In the genomic region with DNA sequence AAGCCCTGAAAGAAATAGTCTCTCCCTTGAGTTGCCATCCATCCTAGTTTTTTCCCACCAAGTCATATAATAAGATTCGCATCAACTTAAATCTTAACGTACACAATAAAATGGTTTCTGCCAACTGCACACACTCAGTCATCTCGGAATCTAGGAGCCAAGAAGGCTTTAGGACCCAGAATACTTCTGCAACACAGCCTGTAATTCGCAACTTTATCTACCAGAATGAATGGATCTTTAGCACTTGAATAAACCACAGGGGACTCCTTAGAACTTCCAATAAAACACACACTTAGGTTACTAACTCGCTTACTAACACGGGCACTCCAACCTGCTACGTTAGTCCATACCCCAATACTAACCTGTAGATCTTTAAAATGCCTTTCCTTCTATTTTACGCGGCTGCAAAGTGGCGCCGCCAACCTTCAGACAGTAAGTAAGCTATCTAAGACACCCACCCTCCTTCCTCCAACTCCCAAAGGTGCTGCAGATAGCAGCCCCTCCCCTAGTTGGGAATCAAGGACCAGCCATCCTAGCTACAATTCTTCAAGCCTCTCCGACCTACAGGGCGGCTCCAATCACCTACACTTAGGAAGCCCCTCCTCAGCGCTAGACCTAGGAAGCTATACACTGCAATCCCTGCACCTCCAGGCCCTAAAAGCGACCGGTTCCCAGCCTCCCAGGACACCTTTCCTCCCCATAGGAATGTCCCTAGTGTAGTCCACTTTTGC, we compare ENCODE assay signal across 7 mouse cellular contexts. TPM values are rescaled to one million over a fixed set of nuclear protein-coding genes. Genes with fewer than 3 reads are reported as not detected.
DNase-seq lines count a peak whose midpoint lies in the region; ATAC-seq lines count a peak whose summit lies in the region.

No protein-coding gene starts in this region.

- H3K27ac ChIP-seq in lung, embryonic 15.5 days = peak overlapping the region; percentile 92
- H3K27ac ChIP-seq in intestine, embryonic 15.5 days = peak overlapping the region; percentile 90

- peak; percentile 72 for ATAC-seq in lung, embryonic 15.5 days (ENCODE audit: borderline replicate concordance, extremely low read depth, low FRiP score, low TSS enrichment)
- ATAC-seq in erythroid progenitor cell, adult 5-6 weeks (replicated peaks; ENCODE audit: low FRiP score, poor library complexity, severe bottlenecking) = peak; percentile 56
- ATAC-seq in intestine, embryonic 15.5 days = peak; percentile 76
- peak; percentile 41 for ATAC-seq in megakaryocyte progenitor cell, adult 5-6 weeks (replicated peaks; ENCODE audit: poor library complexity)

- H3K4me1 ChIP-seq in lung, embryonic 15.5 days = peaks cover 10% of the 10 kb centered on the region
- 0 out of 2 replicates have a peak, but pooled peaks cover 9% of the 10 kb centered on the region for H3K4me1 ChIP-seq in intestine, embryonic 15.5 days (replicated peaks)

- H3K4me3 ChIP-seq in lung, embryonic 15.5 days = peak overlapping the region; percentile 82
- H3K4me3 ChIP-seq in intestine, embryonic 15.5 days (replicated peaks) = peak overlapping the region; percentile 90

- peak overlapping the region; percentile 63 for H3K4me2 ChIP-seq in lung, embryonic 15.5 days
- H3K4me2 ChIP-seq in intestine, embryonic 15.5 days (replicated peaks) = peak overlapping the region; percentile 55

- no peaks in the 10 kb centered on the region for H3K9me3 ChIP-seq in lung, embryonic 15.5 days
- H3K9me3 ChIP-seq in intestine, embryonic 15.5 days = no peaks in the 10 kb centered on the region

- WGBS in lung, embryonic 15.5 days = under 1% methylated on average over 16 of the region's 16 CpGs
- under 1% methylated on average over 16 of the region's 16 CpGs for WGBS in intestine, embryonic 15.5 days

- DNase-seq in lung, adult 18-20 months = no peak
- DNase-seq in adipocyte (ENCODE audit: low spot score) = peak; percentile 62
- peak; percentile 40 for DNase-seq in thymus, postnatal 0 days (ENCODE audit: low spot score)

- H3K9ac ChIP-seq in lung, embryonic 15.5 days = peak overlapping the region; percentile 92
- peak overlapping the region; percentile 99 for H3K9ac ChIP-seq in intestine, embryonic 15.5 days

- no peaks in the 10 kb centered on the region for H3K27me3 ChIP-seq in lung, embryonic 15.5 days
- H3K27me3 ChIP-seq in intestine, embryonic 15.5 days (replicated peaks) = no peaks in the 10 kb centered on the region

- H3K36me3 ChIP-seq in lung, embryonic 15.5 days = peaks cover 5% of the 10 kb centered on the region; the same call in 1 of the 2 replicates
- H3K36me3 ChIP-seq in intestine, embryonic 15.5 days = no peaks in the 10 kb centered on the region

RNA-seq across cellular contexts. Expression of gene Cpne1, which starts 1.0 kb away (rescaled TPM):
- polyA plus RNA-seq in lung, embryonic 15.5 days (2015; fragmentation: Nextera tagmentation; extraction: Ambion mirVana) = 75.2 and 76.2 TPM in 2 replicates
- 46.5 and 58.7 TPM in 2 replicates for total RNA-seq in erythroid progenitor cell, adult 5-6 weeks (2015; ENCODE audit: low replicate concordance)
- total RNA-seq in erythroid progenitor cell, adult 5-6 weeks (2017; ENCODE audit: low replicate concordance) = 14.9 and 26.0 TPM in 2 replicates
- 48.0 and 48.9 TPM in 2 replicates for polyA plus RNA-seq in intestine, embryonic 15.5 days (2015; fragmentation: Nextera tagmentation; extraction: Ambion mirVana)
- 36.8 and 39.2 TPM in 2 replicates for total RNA-seq in megakaryocyte progenitor cell, adult 5-6 weeks (2015)
- 22.1 and 26.1 TPM in 2 replicates for total RNA-seq in megakaryocyte progenitor cell, adult 5-6 weeks (2017)
- 65.0 and 76.9 TPM in 2 replicates for polyA plus RNA-seq in thymus, postnatal 0 days (2015; fragmentation: Nextera tagmentation; extraction: Ambion mirVana)

RNA-seq across cellular contexts. Expression of gene Rbm12, which starts 1.0 kb away (rescaled TPM):
- 25.5 and 27.2 TPM in 2 replicates for polyA plus RNA-seq in lung, embryonic 15.5 days (2015; fragmentation: Nextera tagmentation; extraction: Ambion mirVana)
- total RNA-seq in erythroid progenitor cell, adult 5-6 weeks (2015; ENCODE audit: low replicate concordance) = 39.4 and 47.6 TPM in 2 replicates
- total RNA-seq in erythroid progenitor cell, adult 5-6 weeks (2017; ENCODE audit: low replicate concordance) = 12.3 and 18.4 TPM in 2 replicates
- 17.8 and 25.8 TPM in 2 replicates for polyA plus RNA-seq in intestine, embryonic 15.5 days (2015; fragmentation: Nextera tagmentation; extraction: Ambion mirVana)
- total RNA-seq in megakaryocyte progenitor cell, adult 5-6 weeks (2015) = 34.4 and 44.8 TPM in 2 replicates
- 33.6 and 59.0 TPM in 2 replicates for total RNA-seq in megakaryocyte progenitor cell, adult 5-6 weeks (2017)
- polyA plus RNA-seq in thymus, postnatal 0 days (2015; fragmentation: Nextera tagmentation; extraction: Ambion mirVana) = 22.0 and 22.8 TPM in 2 replicates

RNA-seq across cellular contexts. Expression of gene Gm28036, which starts 16.1 kb away (rescaled TPM):
- polyA plus RNA-seq in lung, embryonic 15.5 days (2015; fragmentation: Nextera tagmentation; extraction: Ambion mirVana) = 15.7 and 21.0 TPM in 2 replicates
- 2.5 TPM in 1 of 2 replicates, not detected in the other for total RNA-seq in erythroid progenitor cell, adult 5-6 weeks (2015; ENCODE audit: low replicate concordance)
- total RNA-seq in erythroid progenitor cell, adult 5-6 weeks (2017; ENCODE audit: low replicate concordance) = 11.3 and 23.7 TPM in 2 replicates
- polyA plus RNA-seq in intestine, embryonic 15.5 days (2015; fragmentation: Nextera tagmentation; extraction: Ambion mirVana) = 11.8 and 15.7 TPM in 2 replicates
- total RNA-seq in megakaryocyte progenitor cell, adult 5-6 weeks (2015) = 1.6 and 6.4 TPM in 2 replicates
- total RNA-seq in megakaryocyte progenitor cell, adult 5-6 weeks (2017) = 23.1 and 25.5 TPM in 2 replicates
- polyA plus RNA-seq in thymus, postnatal 0 days (2015; fragmentation: Nextera tagmentation; extraction: Ambion mirVana) = 13.8 and 14.9 TPM in 2 replicates

RNA-seq across cellular contexts. Expression of gene Romo1, which starts 33.0 kb away (rescaled TPM):
- 340 and 373 TPM in 2 replicates for polyA plus RNA-seq in lung, embryonic 15.5 days (2015; fragmentation: Nextera tagmentation; extraction: Ambion mirVana)
- 26.8 and 43.6 TPM in 2 replicates for total RNA-seq in erythroid progenitor cell, adult 5-6 weeks (2015; ENCODE audit: low replicate concordance)
- 4.2 and 16.4 TPM in 2 replicates for total RNA-seq in erythroid progenitor cell, adult 5-6 weeks (2017; ENCODE audit: low replicate concordance)
- polyA plus RNA-seq in intestine, embryonic 15.5 days (2015; fragmentation: Nextera tagmentation; extraction: Ambion mirVana) = 363 and 370 TPM in 2 replicates
- total RNA-seq in megakaryocyte progenitor cell, adult 5-6 weeks (2015) = 104 and 134 TPM in 2 replicates
- total RNA-seq in megakaryocyte progenitor cell, adult 5-6 weeks (2017) = 13.2 and 27.2 TPM in 2 replicates
- 490 and 536 TPM in 2 replicates for polyA plus RNA-seq in thymus, postnatal 0 days (2015; fragmentation: Nextera tagmentation; extraction: Ambion mirVana)

RNA-seq across cellular contexts. Expression of gene Nfs1, which starts 33.2 kb away (rescaled TPM):
- polyA plus RNA-seq in lung, embryonic 15.5 days (2015; fragmentation: Nextera tagmentation; extraction: Ambion mirVana) = 42.5 TPM in 2 replicates
- 56.6 and 86.8 TPM in 2 replicates for total RNA-seq in erythroid progenitor cell, adult 5-6 weeks (2015; ENCODE audit: low replicate concordance)
- total RNA-seq in erythroid progenitor cell, adult 5-6 weeks (2017; ENCODE audit: low replicate concordance) = 20.4 and 21.9 TPM in 2 replicates
- 62.3 and 63.0 TPM in 2 replicates for polyA plus RNA-seq in intestine, embryonic 15.5 days (2015; fragmentation: Nextera tagmentation; extraction: Ambion mirVana)
- total RNA-seq in megakaryocyte progenitor cell, adult 5-6 weeks (2015) = 54.3 and 71.4 TPM in 2 replicates
- total RNA-seq in megakaryocyte progenitor cell, adult 5-6 weeks (2017) = 32.4 and 35.0 TPM in 2 replicates
- 51.4 and 51.5 TPM in 2 replicates for polyA plus RNA-seq in thymus, postnatal 0 days (2015; fragmentation: Nextera tagmentation; extraction: Ambion mirVana)

Comparison
In these comparisons a context has a peak if more than half of its experiments do, and no peak if none do; other contexts are left out.
1. DNase-seq: peak in adipocyte (single experiment) and thymus, postnatal 0 days (single experiment); none in lung, adult 18-20 months (0 of 2).
2. Peak in every context shown above with its lines, with median percentiles within 50 percentile points of each other: ATAC-seq.